Mouse (Mus musculus) left cerebral cortex, postnatal 4 days (tissue): ENCODE measurements around the gene Fxyd3. TPM values are rescaled to one million over a fixed set of nuclear protein-coding genes. Genes with fewer than 3 reads are reported as not detected.

Source experiments
- DNase-seq: peaks from one replicate; pipeline ENCODE4 v3.0.0-alpha.2; 2022
- intact Hi-C: fragments of 180-260 bp; cut with DNase I; formaldehyde crosslinking; loops from one replicate; pipeline ENCODE4 v1.15.1; 2025
- total RNA-seq, 2 experiments: library from RNA; stranded (reverse); gene quantifications; 2 replicates each; pipeline ENCODE4 v1.2.3; 2021

Fxyd3 gene
- total RNA-seq, 2 experiments from 2014 or later, result not detected

DNA sequence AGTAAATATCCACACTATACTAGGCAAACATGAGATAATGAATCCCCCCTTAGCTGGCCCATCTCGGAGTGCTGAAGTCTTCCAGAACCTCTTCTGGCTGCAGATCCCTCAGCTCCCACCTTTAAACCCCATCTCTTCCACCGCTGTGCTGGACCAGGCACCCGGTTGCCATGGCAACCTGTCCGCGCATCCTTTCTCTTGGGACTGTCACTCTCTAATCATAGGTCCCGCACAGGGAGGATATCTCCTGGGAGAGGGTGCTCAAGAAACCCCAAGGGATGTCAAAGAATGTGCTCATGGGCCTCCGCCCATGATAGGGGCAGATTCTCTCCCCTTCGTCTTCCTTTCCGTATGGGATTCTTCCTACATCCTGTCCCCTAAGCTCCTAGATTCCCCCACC lies 25.6 kb downstream of the Fxyd3 start:
- DNase-seq, result peak; percentile 38
- intact Hi-C loops, result no loop called here

DNA sequence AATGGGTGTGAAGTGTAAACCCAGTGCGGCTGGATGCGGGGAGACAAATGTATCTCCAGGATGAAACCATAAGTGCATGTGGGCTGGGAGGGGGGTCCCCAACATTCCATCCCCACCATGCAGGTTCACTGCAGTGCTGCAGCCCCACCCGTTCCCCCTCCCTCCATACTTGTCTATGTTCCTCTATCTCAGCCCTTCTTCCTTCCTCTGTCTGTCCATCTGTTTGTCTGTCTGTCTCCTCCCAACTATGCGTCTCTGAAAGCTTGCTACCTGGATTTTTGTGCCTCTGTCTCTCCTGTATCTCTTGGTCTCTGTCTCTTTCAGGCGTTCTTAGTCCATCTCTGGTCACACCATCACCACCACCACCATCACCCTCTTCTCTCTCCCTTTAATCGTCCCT lies 26.0 kb downstream of the Fxyd3 start:
- intact Hi-C loops, result no loop called here
- no peak for DNase-seq

DNA sequence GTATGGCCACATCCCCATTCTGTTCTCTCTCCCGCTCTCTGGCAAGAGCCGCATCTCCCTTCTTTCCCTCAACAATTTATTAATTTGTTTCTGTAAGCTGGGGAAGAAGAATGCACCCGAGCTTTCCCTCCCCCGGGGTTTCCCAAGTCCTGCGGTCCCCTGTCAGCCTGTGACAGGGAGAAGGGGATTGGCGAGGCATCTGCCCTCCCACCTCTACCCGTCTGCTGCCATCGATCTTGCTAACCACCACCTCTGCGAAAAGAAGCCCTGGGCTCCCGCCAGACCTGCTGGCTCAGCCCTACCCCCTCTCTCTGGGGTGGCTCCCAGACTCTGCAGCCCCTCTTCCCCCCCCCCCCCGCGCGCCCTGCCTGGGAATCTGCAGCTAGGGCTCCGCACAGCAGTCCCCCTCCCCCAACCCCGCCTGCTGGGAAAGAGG lies 26.6 kb downstream of the Fxyd3 start:
- DNase-seq, result peak; percentile 52
- intact Hi-C loops, result no loop called here

- intact Hi-C loops, result no loop called here
- peak; percentile 76 for DNase-seq
Observed at GRCm38 (mm10) chr7:31049135-31049845, 27.2 kb downstream of the Fxyd3 start.

- intact Hi-C loops, result no loop called here
- no peak for DNase-seq
Observed at GRCm38 (mm10) chr7:31042431-31042910, 34.0 kb downstream of the Fxyd3 start, which contains the start of gene Fxyd5. Gene Fxyd5, minus strand, starts transcription at chr7:31042481.

DNA sequence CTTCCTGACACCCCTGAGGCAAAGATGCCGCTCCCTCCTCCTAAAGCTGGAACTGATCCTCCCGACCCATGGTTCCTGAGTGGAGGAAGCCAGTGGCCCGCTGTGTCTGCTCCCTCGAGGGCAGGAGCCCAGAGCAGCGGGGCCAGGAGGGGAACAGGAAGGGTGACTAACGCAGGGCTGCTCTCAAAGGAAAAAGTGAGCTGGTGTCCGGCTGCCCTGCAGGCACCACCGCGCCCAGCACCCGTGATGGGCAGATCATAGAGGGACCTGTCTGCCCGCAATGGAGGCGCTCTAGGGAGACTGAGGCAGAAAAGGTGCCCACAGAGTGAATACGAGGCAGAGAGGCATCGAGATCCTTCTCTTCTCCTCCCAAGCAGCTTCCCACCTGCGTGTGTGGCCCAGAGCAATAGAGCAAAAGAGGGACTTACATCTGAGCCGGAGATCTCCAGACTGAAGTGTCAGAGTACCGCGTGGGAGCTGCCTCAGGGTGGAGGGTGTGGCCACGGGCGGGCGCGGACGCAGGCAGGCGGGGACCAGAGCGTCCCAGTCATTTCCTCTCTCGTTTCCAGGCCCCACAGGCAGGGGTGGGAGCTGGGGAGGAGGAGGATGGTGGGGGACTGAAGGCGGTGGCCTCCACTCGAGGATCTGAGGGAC lies 34.7 kb downstream of the Fxyd3 start:
- DNase-seq, result no peak
- intact Hi-C loops, result no loop called here

DNA sequence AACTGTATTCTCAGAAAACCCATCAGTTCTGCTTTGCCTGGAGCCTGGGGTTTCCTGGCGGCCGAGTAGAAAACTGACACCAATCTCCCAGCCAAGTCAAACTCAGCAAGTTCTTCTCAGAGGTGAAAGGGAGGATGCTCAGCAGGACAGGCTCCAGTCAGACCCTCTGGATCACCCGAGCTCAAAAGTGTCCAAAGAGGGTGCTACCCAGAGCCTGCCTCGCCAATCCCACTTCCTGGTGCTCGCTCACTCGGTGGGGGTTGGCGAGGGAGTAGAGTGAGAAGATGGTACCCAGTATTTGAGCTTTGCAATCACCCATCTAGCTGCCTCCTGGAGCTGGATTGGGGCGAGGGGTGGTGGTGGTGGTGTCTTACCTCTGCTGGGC lies 35.5 kb downstream of the Fxyd3 start:
- intact Hi-C loops, result no loop called here
- no peak for DNase-seq

DNA sequence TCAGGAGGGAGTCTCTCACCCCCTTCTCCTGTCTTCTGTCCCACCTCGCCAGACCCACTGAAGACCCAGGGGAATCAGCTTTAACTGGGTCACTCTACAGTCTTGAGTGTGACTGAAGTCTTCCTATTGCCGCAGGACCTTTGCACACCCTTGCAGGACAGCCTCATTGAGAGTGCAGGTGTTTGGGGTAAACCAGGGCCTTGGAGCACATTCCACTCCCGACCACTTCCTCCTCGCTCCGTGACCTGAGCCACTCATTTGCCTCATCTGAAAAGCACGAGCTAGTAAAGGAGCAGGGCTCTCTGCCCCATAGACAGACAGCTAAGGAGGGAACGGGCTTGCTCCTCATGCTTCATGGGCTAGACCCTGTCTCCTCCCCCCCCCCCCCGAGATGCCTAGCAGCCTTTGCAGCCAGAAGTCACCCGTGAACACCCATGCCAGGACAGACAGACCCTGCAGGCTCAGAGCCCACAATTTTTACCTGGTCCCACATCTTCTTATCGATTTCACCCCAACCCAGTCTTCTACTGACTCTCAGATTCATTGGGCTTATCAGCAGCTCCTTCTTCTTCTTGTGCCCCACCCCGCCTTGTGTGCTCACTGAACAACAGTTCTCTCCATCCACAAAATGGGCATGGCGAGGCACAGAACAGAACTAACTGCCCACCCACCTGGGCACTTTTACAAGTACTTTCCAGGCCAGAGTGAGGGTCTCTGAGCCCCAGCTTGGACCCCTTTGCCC lies 36.1 kb downstream of the Fxyd3 start:
- DNase-seq, result no peak
- intact Hi-C loops, result no loop called here

- intact Hi-C loops, result no loop called here
- DNase-seq, result no peak
Observed at GRCm38 (mm10) chr7:31039011-31039410, 37.5 kb downstream of the Fxyd3 start.

DNA sequence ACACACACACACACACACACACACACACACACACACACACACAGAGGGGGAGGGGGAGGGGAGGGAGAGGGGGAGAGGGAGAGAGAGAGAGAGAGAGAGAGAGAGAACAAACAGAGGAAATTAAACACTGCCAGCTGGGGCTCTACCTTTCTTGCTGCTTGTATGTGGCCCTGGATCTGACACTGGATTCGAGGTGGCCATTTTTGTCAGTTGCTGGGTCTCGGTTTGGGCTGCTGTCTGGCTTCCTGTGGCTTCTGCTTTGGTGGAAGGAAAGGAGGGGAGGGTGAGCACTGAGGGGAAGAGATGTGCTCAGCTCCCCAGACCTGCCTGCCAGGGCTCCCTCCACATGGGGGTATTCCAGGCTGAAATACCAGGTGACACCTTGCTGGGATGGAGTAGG lies 38.8 kb downstream of the Fxyd3 start:
- no peak for DNase-seq
- intact Hi-C loops, result no loop called here

DNA sequence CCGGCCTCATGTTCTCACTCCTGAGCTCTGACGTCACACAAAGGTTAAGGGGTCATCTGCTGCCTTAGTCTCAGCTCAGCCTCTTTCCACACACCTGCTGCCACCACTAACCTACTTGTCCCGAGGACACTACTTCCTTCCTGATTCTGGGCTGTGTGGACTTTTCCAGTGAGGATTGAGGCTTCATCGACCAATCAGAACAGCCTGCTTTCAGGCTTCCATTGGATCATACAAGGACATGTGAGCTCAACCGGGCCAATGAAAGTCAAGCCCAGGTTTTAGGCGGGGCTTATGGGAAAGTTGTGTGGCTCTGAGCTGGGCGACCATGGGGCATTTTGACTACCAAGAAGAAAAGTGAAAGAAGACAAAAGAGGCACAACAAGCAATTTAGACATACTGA lies 39.6 kb downstream of the Fxyd3 start:
- no peak for DNase-seq
- intact Hi-C loops, result no loop called here

- intact Hi-C loops, result no loop called here
- DNase-seq, result no peak
Observed at GRCm38 (mm10) chr7:31035291-31035690, 41.2 kb downstream of the Fxyd3 start.

GRCm38 (mm10) chr7:31034789-31035188 lies 41.7 kb downstream of the Fxyd3 start:
- DNase-seq, result no peak
- intact Hi-C loops, result no loop called here

DNA sequence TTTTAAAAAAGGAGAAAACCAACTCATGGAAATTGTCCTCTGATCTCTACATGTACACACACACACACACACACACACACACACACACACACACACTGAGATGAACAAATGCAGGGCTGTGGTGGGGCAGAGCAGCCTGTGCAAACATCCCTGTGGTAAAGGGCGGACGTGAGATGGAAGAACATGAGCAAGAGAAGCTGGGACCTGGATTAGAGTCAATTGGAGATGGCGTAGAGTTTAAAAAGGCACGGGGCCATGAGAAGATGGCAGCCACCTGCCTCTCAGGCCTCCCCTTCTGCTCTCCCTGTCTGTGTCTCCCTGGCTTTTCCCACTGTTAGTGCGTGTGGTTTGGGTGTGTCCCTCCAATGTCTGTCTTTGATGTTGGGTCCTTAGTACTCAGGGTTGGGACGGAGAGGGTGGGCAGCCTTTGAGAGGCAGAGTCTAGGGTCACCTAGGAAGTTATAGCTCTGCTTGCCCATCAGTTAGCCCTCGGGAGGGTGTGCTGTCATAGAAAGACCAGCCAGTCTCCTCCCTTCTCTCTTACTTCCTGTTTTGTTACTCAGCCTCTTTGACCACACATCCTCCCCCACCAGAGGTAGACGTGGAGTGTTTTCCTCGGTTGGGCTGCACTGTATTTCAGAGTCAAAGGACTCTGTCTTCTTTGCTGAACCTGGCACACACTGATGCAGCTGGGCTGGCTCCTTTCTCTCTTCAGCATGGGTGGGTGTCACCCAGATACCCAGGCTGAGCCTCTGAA lies 42.9 kb downstream of the Fxyd3 start:
- intact Hi-C loops, result no loop called here
- DNase-seq, result no peak

DNA sequence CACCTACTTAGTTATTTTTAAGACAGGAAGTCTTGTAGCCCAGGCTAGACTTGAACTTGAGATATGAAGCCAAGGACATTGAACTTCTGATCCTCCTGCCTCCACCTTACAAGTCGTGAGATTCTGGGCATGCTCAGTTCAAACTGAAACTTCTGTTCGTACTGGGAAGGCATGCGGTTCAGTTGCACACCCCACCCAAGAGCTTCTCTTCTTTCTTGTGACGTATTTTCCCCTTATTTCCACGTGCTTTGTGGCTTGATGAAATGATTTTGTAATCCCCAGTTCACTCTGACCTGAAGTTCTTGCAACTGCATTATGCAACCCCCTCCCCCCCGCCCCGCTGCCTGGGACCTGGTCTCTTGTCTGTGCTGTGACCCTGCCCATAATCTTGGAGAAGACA lies 44.8 kb downstream of the Fxyd3 start:
- no peak for DNase-seq
- intact Hi-C loops, result no loop called here

GRCm38 (mm10) chr7:31030717-31031116 lies 45.8 kb downstream of the Fxyd3 start:
- intact Hi-C loops, result no loop called here
- no peak for DNase-seq

GRCm38 (mm10) chr7:31028609-31029008 lies 47.9 kb downstream of the Fxyd3 start:
- no peak for DNase-seq
- intact Hi-C loops, result no loop called here
